Mouse (Mus musculus): ENCODE results near the gene Rap1b. TPM values are rescaled to one million over a fixed set of nuclear protein-coding genes. Genes with fewer than 3 reads are reported as not detected.

Rap1b gene
- polyA plus RNA-seq, 1 experiment, result 178 TPM

DNA sequence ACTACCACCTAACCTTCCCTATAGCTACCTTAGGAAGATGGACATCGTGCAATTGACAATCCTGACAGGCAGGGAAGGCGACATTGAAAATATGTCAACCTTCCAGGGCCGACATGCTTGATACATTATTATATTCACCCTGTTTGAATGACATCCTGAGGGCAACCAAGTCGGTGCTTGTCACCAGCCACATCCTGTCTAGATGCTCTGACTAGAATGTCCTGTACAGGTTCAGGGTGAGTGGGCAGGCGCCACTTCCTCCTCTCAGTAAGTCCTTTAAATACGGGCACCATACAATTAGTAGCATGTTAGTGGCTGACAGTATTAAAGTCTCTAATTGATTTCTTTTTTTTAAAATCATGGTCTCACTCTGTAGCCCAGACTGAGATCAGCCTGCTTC, 37.8 kb downstream of the Rap1b start:
- 21% methylated on average over 6 of the region's 6 CpGs for WGBS
- no peak overlapping the region for H3K27ac ChIP-seq (ENCODE audit: control insufficient read depth, insufficient read depth, low read depth, low read length, poor library complexity)
- H3K4me3 ChIP-seq (replicated peaks; ENCODE audit: control insufficient read depth, low read depth, low read length), result no peak overlapping the region
- TF ChIP-seq CTCF (IDR thresholded peaks at IDR 0.05; ENCODE audit: control insufficient read depth, insufficient read depth, low read length), result no peak
- TF ChIP-seq POLR2A (IDR thresholded peaks at IDR 0.05; ENCODE audit: borderline replicate concordance, control insufficient read depth, low read depth, low read length), result no peak
- H3K4me1 ChIP-seq (ENCODE audit: control insufficient read depth, insufficient read depth, low read length), result no peaks in the 10 kb centered on the region; the same call in 1 of the 2 replicates

GRCm38 (mm10) chr10:117805919-117806318, 39.9 kb downstream of the Rap1b start:
- TF ChIP-seq CTCF (IDR thresholded peaks at IDR 0.05; ENCODE audit: control insufficient read depth, insufficient read depth, low read length) (no peak), POLR2A (IDR thresholded peaks at IDR 0.05; ENCODE audit: borderline replicate concordance, control insufficient read depth, low read depth, low read length) (no peak)
- H3K27ac ChIP-seq (ENCODE audit: control insufficient read depth, insufficient read depth, low read depth, low read length, poor library complexity), result no peak overlapping the region
- no peak overlapping the region for H3K4me3 ChIP-seq (replicated peaks; ENCODE audit: control insufficient read depth, low read depth, low read length)
- no peaks in the 10 kb centered on the region; the same call in 1 of the 2 replicates for H3K4me1 ChIP-seq (ENCODE audit: control insufficient read depth, insufficient read depth, low read length)
- 83% methylated on average over 9 of the region's 9 CpGs for WGBS

DNA sequence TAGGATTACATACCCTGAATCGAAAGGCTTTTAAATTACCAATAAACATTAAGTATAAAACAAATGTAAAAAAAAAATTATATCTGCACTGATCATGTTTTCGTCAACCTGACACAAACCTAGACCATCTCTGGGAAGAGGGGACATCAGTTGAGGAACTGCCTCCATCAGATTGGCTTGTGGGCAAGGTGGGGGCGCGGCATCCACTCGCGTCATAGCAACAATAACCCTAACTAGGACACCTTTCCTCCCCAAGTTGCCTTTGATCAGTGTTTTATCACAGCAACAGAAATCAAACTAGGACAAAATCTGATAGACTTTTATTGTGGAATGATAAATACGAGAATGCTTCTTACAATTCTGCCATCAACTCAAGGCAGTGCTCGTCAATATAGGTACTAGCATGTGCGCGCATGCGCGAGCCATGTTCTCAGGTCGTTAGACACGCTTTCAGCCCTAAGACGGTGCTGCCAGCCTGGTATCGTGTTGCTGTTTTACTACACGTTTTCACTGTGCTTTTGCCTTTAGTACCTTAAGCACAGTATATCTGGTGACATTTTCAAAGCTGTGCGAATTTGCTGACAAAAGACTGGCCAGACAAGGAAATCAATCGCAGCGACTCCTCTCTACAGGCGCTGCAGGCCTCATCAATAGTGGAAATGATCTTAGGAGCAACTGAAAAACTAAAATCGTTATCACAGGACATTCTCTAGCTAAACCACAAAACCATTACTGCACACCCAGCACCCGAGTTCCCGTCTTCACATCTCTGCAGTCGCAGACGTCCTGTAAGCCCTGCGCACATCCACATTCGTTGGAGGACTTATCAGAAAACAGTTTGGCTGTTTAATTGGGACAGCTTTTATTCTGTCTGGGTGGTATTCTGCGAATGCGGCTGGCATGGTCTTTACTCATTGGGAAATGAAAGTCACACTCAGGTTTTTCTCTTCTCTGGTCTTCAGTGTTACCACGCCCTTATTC, 41.7 kb downstream of the Rap1b start:
- Histone ChIP-seq H3K4me3 (replicated peaks; ENCODE audit: control insufficient read depth, low read depth, low read length) (no peak overlapping the region), H3K4me1 (ENCODE audit: control insufficient read depth, insufficient read depth, low read length) (no peaks in the 10 kb centered on the region; the same call in 1 of the 2 replicates), H3K27ac (ENCODE audit: control insufficient read depth, insufficient read depth, low read depth, low read length, poor library complexity) (no peak overlapping the region)
- TF ChIP-seq CTCF (IDR thresholded peaks at IDR 0.05; ENCODE audit: control insufficient read depth, insufficient read depth, low read length) (no peak), POLR2A (IDR thresholded peaks at IDR 0.05; ENCODE audit: borderline replicate concordance, control insufficient read depth, low read depth, low read length) (no peak)
- WGBS, result 55% methylated on average over 31 of the region's 31 CpGs

DNA sequence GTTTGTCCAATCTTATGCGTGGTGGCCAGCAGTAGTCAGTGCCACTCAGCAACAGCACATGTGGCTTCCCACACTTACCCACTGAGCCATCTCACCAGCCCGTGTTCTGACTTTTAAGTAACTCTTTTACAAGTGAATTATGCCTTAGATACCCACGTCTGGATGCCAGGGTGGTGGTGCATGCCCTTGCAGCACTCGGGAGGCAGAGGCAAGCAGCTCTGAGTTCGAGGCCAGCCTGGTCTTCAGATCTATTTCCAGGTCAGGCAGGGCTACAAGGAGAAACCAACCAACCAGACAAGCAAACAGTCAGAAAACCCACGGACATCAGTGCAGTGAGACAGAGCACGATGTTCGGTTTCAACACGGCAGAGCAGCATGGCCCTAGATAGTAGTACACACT, 43.9 kb downstream of the Rap1b start:
- H3K4me3 ChIP-seq (replicated peaks; ENCODE audit: control insufficient read depth, low read depth, low read length), result no peak overlapping the region
- TF ChIP-seq POLR2A (IDR thresholded peaks at IDR 0.05; ENCODE audit: borderline replicate concordance, control insufficient read depth, low read depth, low read length) (no peak), CTCF (IDR thresholded peaks at IDR 0.05; ENCODE audit: control insufficient read depth, insufficient read depth, low read length) (no peak)
- 88% methylated on average over 9 of the region's 9 CpGs for WGBS
- no peaks in the 10 kb centered on the region; the same call in 1 of the 2 replicates for H3K4me1 ChIP-seq (ENCODE audit: control insufficient read depth, insufficient read depth, low read length)
- no peak overlapping the region for H3K27ac ChIP-seq (ENCODE audit: control insufficient read depth, insufficient read depth, low read depth, low read length, poor library complexity)

DNA sequence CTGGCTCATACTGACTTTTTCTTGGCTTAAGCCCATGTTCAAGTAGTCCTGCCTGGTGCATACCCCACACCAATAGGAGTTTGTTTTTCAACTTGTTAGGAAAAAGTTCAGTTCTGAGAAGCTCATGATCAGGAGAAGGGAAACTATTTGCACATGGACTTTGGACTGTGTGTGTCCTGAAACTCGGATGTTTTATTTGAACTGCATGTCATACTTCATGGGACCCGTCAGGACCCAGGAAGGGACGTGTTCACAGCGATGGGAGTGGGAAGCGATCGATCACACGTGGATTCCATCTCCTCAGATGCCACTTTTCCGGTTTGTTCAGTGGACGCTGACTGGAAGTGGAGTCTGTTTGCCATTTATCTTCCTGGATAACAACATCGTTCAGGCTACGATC, 46.0 kb downstream of the Rap1b start:
- 91% methylated on average over 11 of the region's 11 CpGs for WGBS
- TF ChIP-seq CTCF (IDR thresholded peaks at IDR 0.05; ENCODE audit: control insufficient read depth, insufficient read depth, low read length) (no peak), POLR2A (IDR thresholded peaks at IDR 0.05; ENCODE audit: borderline replicate concordance, control insufficient read depth, low read depth, low read length) (no peak)
- H3K27ac ChIP-seq (ENCODE audit: control insufficient read depth, insufficient read depth, low read depth, low read length, poor library complexity), result no peak overlapping the region
- H3K4me3 ChIP-seq (replicated peaks; ENCODE audit: control insufficient read depth, low read depth, low read length), result no peak overlapping the region
- H3K4me1 ChIP-seq (ENCODE audit: control insufficient read depth, insufficient read depth, low read length), result no peaks in the 10 kb centered on the region; the same call in 1 of the 2 replicates

DNA sequence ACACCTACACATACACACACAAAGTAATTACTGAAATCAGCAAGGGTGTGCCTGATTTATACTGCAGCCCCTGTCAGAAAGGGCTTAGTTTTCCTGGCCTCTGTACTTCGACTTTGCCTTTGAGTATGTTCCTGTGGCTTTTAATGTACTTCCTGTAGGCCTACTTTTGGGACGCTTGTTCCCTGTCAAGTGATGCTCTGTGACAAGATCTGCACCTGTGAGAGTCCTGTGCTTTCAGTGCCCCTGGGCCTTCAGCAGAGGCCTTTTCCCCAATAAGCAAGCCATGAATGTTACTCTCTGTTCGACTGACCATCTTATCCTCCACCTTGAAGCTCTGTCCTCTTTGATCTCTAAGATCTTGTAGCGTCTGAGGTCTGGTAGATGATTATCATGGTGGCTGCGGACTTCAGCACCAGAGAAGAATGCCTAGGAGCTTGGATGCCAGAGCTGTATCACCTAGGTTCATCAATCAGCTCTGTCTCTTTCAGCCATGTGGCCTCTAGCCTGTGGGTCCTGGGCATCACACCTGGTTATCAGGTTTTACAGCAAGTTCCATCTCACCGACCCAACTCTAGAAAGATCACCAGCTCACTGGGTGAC, 47.3 kb downstream of the Rap1b start:
- Histone ChIP-seq H3K4me1 (ENCODE audit: control insufficient read depth, insufficient read depth, low read length) (peaks cover 1% of the 10 kb centered on the region; the same call in 1 of the 2 replicates), H3K4me3 (replicated peaks; ENCODE audit: control insufficient read depth, low read depth, low read length) (no peak overlapping the region), H3K27ac (ENCODE audit: control insufficient read depth, insufficient read depth, low read depth, low read length, poor library complexity) (no peak overlapping the region)
- WGBS, result 58% methylated on average over 6 of the region's 6 CpGs
- TF ChIP-seq POLR2A (IDR thresholded peaks at IDR 0.05; ENCODE audit: borderline replicate concordance, control insufficient read depth, low read depth, low read length) (no peak), CTCF (IDR thresholded peaks at IDR 0.05; ENCODE audit: control insufficient read depth, insufficient read depth, low read length) (no peak)

DNA sequence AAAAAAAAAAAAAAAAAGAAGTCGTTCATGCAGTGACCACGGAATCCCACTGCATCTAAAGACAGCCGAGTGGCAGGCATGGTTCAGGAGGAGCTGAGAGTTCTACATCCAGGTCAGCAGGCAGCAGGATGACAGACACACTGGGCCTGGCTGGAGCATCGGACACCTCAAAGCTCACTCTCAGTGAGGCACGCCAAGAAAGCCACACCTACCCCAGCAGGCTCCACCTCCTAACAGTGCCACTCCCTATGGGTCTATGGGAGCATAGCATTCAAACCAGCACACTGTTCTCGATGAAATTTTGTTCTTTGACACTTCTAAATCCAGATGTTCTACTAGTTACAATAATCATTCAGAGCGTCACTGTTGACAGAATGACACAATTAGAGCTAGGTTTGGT, 48.2 kb downstream of the Rap1b start:
- no peak for TF ChIP-seq CTCF (IDR thresholded peaks at IDR 0.05; ENCODE audit: control insufficient read depth, insufficient read depth, low read length)
- no peak overlapping the region for H3K27ac ChIP-seq (ENCODE audit: control insufficient read depth, insufficient read depth, low read depth, low read length, poor library complexity)
- no peak overlapping the region for H3K4me3 ChIP-seq (replicated peaks; ENCODE audit: control insufficient read depth, low read depth, low read length)
- peaks cover 1% of the 10 kb centered on the region; the same call in 1 of the 2 replicates for H3K4me1 ChIP-seq (ENCODE audit: control insufficient read depth, insufficient read depth, low read length)
- WGBS, result 70% methylated on average over 7 of the region's 7 CpGs

- WGBS, result 86% methylated on average over 12 of the region's 12 CpGs
- H3K27ac ChIP-seq (ENCODE audit: control insufficient read depth, insufficient read depth, low read depth, low read length, poor library complexity), result no peak overlapping the region
- no peak overlapping the region for H3K4me3 ChIP-seq (replicated peaks; ENCODE audit: control insufficient read depth, low read depth, low read length)
- peaks cover 1% of the 10 kb centered on the region; the same call in 1 of the 2 replicates for H3K4me1 ChIP-seq (ENCODE audit: control insufficient read depth, insufficient read depth, low read length)
- TF ChIP-seq POLR2A (IDR thresholded peaks at IDR 0.05; ENCODE audit: borderline replicate concordance, control insufficient read depth, low read depth, low read length) (no peak), CTCF (IDR thresholded peaks at IDR 0.05; ENCODE audit: control insufficient read depth, insufficient read depth, low read length) (no peak)
Observed at GRCm38 (mm10) chr10:117797106-117797505, 48.7 kb downstream of the Rap1b start.
